Mouse (Mus musculus) olfactory bulb, adult 2 months (tissue): ENCODE results near the gene Zfp180.
A peak's percentile ranks its signal among the peaks of the same experiment; 100 is the strongest.

ENCODE experiments used
- CTCF ChIP-seq: fragments of 200-500 bp; IDR thresholded peaks from 2 replicates; pipeline ENCODE4 v1.5.1; 2012; ENCODE audit warnings: low read depth, mild to moderate bottlenecking, low read length, moderate library complexity; ENCODE audit not compliant: insufficient read depth
- POLR2A ChIP-seq: fragments of 200-500 bp; IDR thresholded peaks from 2 replicates; pipeline ENCODE4 v1.6.1; 2012; ENCODE audit warnings: mild to moderate bottlenecking, low read depth, low read length, moderate library complexity; ENCODE audit not compliant: insufficient read depth

GRCm38 (mm10) chr7:24081634-24082431, at the start of gene Zfp180:
- TF ChIP-seq CTCF (no peak), POLR2A (peak; percentile 36; the same call in 1 of the 2 replicates)
